Mouse (Mus musculus) left cerebral cortex, postnatal 14 days (tissue): ENCODE measurements around the gene Palld. TPM values are rescaled to one million over a fixed set of nuclear protein-coding genes. Genes with fewer than 3 reads are reported as not detected.

Experiments used
- total RNA-seq, 2 experiments: library from RNA; stranded (reverse); gene quantifications; 2 replicates each; pipeline ENCODE4 v1.2.3; 2021

Gene Palld
- total RNA-seq, 2 experiments from 2014 or later, result 4.0 to 4.7 TPM

Other genes with a start within 250 kb of the Palld start
- under 1 TPM; 0.30 to 0.51 TPM for gene Ddx60, start 25.4 kb upstream of the Palld start, total RNA-seq
- gene Anxa10, start 220.5 kb upstream of the Palld start, total RNA-seq, result not detected